Mouse (Mus musculus) common myeloid progenitor, adult 5-6 weeks (primary cell): ENCODE results near the gene Hcrtr1. TPM values are rescaled to one million over a fixed set of nuclear protein-coding genes. Genes with fewer than 3 reads are reported as not detected.

Experiments
- ATAC-seq: replicated peaks from 2 replicates; pipeline ENCODE4 v1.8.0; 2016; ENCODE audit warnings: low read depth, mild to moderate bottlenecking, moderate TSS enrichment, inconsistent platforms; ENCODE audit not compliant: poor library complexity, severe bottlenecking
- total RNA-seq: library from RNA; stranded (forward); fragments of 200-1000, 187-1606 nt; gene quantifications from 2 replicates; pipeline ENCODE4 v1.2.3, GENCODE M21; 2017

Hcrtr1 gene
- total RNA-seq, 1 experiment from 2014 or later, result not detected

- no peak for ATAC-seq
Measured at GRCm38 (mm10) chr4:130082211-130082610, 56.9 kb downstream of the Hcrtr1 start.

- peak; percentile 59 for ATAC-seq
Measured at GRCm38 (mm10) chr4:130081345-130082190, 57.6 kb downstream of the Hcrtr1 start.

Other genes starting within 250 kb of the Hcrtr1 start
- gene Spocd1, start 210.1 kb downstream of the Hcrtr1 start, total RNA-seq, result 0.05 TPM in 1 of 2 replicates, not detected in the other
- gene Adgrb2, start 154.5 kb downstream of the Hcrtr1 start, total RNA-seq, result 0.87 and 1.7 TPM in 2 replicates
- 4.6 and 4.8 TPM in 2 replicates for gene Col16a1, start 91.5 kb downstream of the Hcrtr1 start, total RNA-seq
- 14.0 and 14.9 TPM in 2 replicates for gene Pef1, start 36.8 kb downstream of the Hcrtr1 start, total RNA-seq
- gene Tinagl1, start 35.8 kb upstream of the Hcrtr1 start, total RNA-seq, result 3.5 and 4.8 TPM in 2 replicates
- not detected in 2 replicates for gene Gm853, start 83.0 kb upstream of the Hcrtr1 start, total RNA-seq
- gene Serinc2, start 139.8 kb upstream of the Hcrtr1 start, total RNA-seq, result not detected in 2 replicates
- gene Fabp3, start 169.2 kb upstream of the Hcrtr1 start, total RNA-seq, result not detected in 2 replicates
- gene Gm10570, start 169.3 kb upstream of the Hcrtr1 start, total RNA-seq, result not detected in 2 replicates
- gene Zcchc17, start 220.6 kb upstream of the Hcrtr1 start, total RNA-seq, result 72.4 and 77.6 TPM in 2 replicates
- gene Snrnp40, start 220.8 kb upstream of the Hcrtr1 start, total RNA-seq, result 86.7 and 94.3 TPM in 2 replicates